Mouse (Mus musculus) C2C12 (cell line): ENCODE data around the gene Fam213b. TPM values are rescaled to one million over a fixed set of nuclear protein-coding genes. Genes with fewer than 3 reads are reported as not detected.

Experiments
- H3K27me3 ChIP-seq: one replicate; pipeline ENCODE4 v1.6.1; 2011; ENCODE audit not compliant: control insufficient read depth, insufficient read depth, insufficient read length
- H3K36me3 ChIP-seq: one replicate; pipeline ENCODE4 v1.6.1; 2011; ENCODE audit not compliant: control insufficient read depth, insufficient read depth
- H3K4me3 ChIP-seq: one replicate; pipeline ENCODE4 v1.5.1; 2011; ENCODE audit warnings: mild to moderate bottlenecking, control low read depth; ENCODE audit not compliant: poor library complexity, insufficient read depth, severe bottlenecking
- H3K79me2 ChIP-seq: one replicate; pipeline ENCODE4 v1.6.1; 2011; ENCODE audit not compliant: control insufficient read depth, insufficient read depth
- H3K79me3 ChIP-seq: one replicate; pipeline ENCODE4 v1.6.1; 2011; ENCODE audit warnings: low read depth, control low read depth
- H3ac ChIP-seq: one replicate; pipeline ENCODE3; 2011; ENCODE audit warnings: low read depth; ENCODE audit not compliant: control insufficient read depth, insufficient read length
- CEBPB ChIP-seq: IDR thresholded peaks from one replicate; pipeline ENCODE4 v1.6.1; 2011; ENCODE audit warnings: low read depth, mild to moderate bottlenecking, control low read depth, moderate library complexity
- CTCF ChIP-seq: IDR thresholded peaks from one replicate; pipeline ENCODE4 v1.5.1; 2011; ENCODE audit not compliant: control insufficient read depth, insufficient read depth, insufficient read length
- FOSL1 ChIP-seq: IDR thresholded peaks from one replicate; pipeline ENCODE4 v1.8.0; 2011; ENCODE audit warnings: mild to moderate bottlenecking, low read length; ENCODE audit not compliant: poor library complexity, insufficient read depth, severe bottlenecking
- MAX ChIP-seq: IDR thresholded peaks from one replicate; pipeline ENCODE4 v1.6.1; 2011; ENCODE audit warnings: mild to moderate bottlenecking, control low read depth
- MYOD1 ChIP-seq: IDR thresholded peaks from one replicate; pipeline ENCODE4 v1.6.1; 2011; ENCODE audit warnings: low read depth; ENCODE audit not compliant: control insufficient read depth, insufficient read length
- MYOG ChIP-seq: IDR thresholded peaks from one replicate; pipeline ENCODE4 v1.6.1; 2011; ENCODE audit not compliant: control insufficient read depth, insufficient read length; ENCODE audit errors: extremely low read depth
- USF1 ChIP-seq: IDR thresholded peaks from one replicate; pipeline ENCODE4 v1.6.1; 2011; ENCODE audit warnings: low read depth, mild to moderate bottlenecking, control low read depth, moderate library complexity
- polyA plus RNA-seq: library from polyadenylated mRNA; unstranded; fragments of >200 nt; fragmentation: generic; extraction: Trizol; gene quantifications from one replicate; pipeline ENCODE4 v1.2.1, GENCODE M21; 2012; ENCODE audit warnings: missing spikeins

Gene Fam213b
- polyA plus RNA-seq, 1 experiment: 1.9 TPM

DNA sequence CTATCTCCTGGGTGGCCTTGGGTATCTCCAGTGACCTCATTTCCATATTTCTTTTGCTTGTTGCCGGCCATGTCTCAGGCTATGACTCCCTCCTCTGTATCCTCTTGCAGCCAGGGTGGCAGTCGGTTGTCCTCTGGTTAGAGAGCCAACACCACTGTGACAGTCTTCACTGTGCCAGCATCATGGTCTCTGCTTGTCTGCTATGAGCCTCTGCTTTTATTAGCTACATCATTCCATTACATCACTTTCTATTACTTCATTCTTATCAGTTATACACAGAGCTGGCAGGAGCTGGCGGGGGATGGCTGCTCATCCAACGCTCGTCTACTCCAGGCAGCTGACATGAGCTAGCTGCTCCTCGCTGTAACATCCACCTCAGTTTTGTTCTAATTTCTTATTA is 18.2 kb downstream of the Fam213b start:
- TF ChIP-seq MYOD1 (no peak), MYOG (no peak), CTCF (no peak)
- Histone ChIP-seq H3K4me3 (no peak overlapping the region), H3K79me2 (no peaks in the 10 kb centered on the region), H3K79me3 (no peaks in the 10 kb centered on the region), H3K36me3 (no peaks in the 10 kb centered on the region), H3K27me3 (peaks cover 17% of the 10 kb centered on the region), H3ac (no peak overlapping the region)

DNA sequence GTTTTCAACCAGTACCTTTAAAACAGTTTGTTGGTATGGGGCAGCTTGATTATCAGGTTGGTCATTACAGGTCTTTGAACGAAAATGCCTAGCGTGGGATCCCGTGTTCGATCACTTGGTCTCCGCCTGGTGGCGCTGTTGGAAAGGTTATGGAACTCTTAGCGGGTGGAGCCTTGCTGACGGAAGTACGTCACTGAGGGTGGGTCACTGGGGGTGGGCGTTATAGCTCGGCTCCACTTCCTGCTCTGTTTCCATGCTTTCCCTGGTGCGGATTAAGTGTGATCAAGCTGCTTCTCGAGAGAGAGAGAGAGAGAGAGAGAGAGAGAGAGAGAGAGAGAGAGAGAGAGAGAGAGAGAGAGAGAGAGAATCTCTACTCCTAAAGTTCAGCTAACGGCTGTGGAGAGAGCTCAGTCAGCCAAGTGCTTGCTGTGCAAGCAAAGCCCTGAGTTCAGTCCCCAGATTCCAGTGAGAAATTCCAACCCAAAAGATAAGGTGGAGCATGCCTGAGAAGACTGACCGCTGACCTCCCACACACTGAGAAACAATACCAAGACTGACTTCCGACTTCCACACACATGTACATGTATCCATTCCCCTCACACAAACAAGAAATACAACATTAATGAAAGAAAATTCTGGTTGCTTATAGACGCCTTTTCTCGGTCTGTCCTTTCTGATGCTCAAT is 20.9 kb downstream of the Fam213b start:
- Histone ChIP-seq H3K27me3 (peaks cover 10% of the 10 kb centered on the region), H3K79me3 (no peaks in the 10 kb centered on the region), H3ac (no peak overlapping the region), H3K4me3 (no peak overlapping the region), H3K36me3 (no peaks in the 10 kb centered on the region), H3K79me2 (no peaks in the 10 kb centered on the region)
- TF ChIP-seq MAX (no peak), CEBPB (no peak), CTCF (peak; percentile 25), USF1 (no peak), MYOG (no peak), MYOD1 (no peak), FOSL1 (no peak)

DNA sequence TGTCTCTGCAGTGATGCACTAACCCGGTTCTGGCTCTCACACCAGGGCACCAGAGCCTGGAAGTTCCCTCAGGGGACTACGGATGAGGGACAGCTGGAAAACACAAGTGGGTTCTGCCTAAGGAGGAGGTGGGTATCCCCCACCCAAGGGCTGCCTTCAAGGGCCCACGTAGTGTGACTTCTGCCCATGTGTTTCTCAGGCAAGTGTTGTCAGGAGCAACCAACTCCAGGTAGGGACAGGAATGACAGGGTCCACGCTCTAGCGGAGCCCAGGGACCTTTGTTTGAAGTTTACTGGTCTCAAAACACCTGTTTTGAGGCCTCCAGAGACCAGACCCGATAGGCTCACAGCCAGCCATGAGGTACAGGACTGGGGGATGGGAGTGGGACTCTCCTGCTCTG is 25.7 kb downstream of the Fam213b start:
- TF ChIP-seq MYOG (no peak), MYOD1 (no peak), MAX (no peak), USF1 (no peak)
- Histone ChIP-seq H3K36me3 (no peaks in the 10 kb centered on the region), H3ac (no peak overlapping the region), H3K4me3 (no peak overlapping the region), H3K79me3 (no peaks in the 10 kb centered on the region), H3K27me3 (peaks cover 34% of the 10 kb centered on the region), H3K79me2 (no peaks in the 10 kb centered on the region)

DNA sequence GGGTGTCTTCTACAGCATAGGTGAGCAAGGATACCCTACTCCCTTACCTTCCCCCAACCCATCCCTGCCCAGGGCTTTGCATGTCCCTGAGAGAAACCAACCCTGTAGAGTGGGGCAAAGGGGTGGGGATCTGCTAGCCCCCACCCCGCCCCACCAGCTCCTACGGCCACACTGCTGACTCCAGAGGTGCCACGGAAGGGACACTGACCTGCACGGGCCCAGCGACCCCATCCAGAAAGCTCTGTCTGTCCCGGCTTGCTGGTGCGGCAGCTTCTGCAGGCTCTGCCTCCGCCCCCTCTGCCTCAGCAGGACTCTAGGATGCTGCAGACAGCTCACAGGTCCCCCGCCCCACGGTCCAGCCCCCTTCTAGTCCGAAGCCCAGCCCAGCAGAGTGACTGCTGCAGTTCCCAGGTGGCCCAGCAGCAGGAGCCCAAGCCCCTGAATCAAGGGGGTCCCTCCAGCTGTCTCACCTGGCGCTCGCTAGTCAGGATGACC is 27.1 kb downstream of the Fam213b start:
- no peak for TF ChIP-seq USF1
- no peak for TF ChIP-seq CTCF
- no peak overlapping the region for H3K4me3 ChIP-seq
- H3K27me3 ChIP-seq: peaks cover 45% of the 10 kb centered on the region

DNA sequence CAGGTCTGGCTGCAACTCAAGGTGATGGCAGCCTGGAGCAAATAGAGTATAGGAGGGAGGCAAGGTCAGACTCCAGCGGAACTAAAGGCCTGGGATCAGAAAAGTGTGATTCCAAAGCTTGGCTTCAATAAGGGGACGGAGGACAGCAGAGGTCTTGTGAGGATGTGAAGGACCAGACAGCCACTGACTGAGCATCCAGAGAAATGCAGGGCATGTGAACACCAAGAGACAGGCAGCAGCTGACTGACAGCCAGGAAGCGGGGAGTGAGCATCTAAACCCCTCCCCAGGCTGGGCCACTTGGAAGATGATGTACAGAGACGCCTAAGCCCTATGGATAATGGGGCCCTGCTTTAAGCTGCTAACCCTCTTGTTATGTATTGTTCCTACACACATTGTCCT is 28.2 kb downstream of the Fam213b start:
- Histone ChIP-seq H3ac (no peak overlapping the region), H3K36me3 (no peaks in the 10 kb centered on the region), H3K4me3 (no peak overlapping the region), H3K79me2 (no peaks in the 10 kb centered on the region), H3K27me3 (peaks cover 48% of the 10 kb centered on the region), H3K79me3 (no peaks in the 10 kb centered on the region)
- TF ChIP-seq MAX: no peak
- no peak for TF ChIP-seq CEBPB
- no peak for TF ChIP-seq MYOG
- TF ChIP-seq FOSL1: no peak
- no peak for TF ChIP-seq CTCF
- TF ChIP-seq USF1: no peak
- no peak for TF ChIP-seq MYOD1

More for the DNA sequence above, 27.1 kb downstream of the Fam213b start:
- H3K36me3 ChIP-seq: no peaks in the 10 kb centered on the region
- no peak overlapping the region for H3ac ChIP-seq
- no peaks in the 10 kb centered on the region for H3K79me3 ChIP-seq
- H3K79me2 ChIP-seq: no peaks in the 10 kb centered on the region

DNA sequence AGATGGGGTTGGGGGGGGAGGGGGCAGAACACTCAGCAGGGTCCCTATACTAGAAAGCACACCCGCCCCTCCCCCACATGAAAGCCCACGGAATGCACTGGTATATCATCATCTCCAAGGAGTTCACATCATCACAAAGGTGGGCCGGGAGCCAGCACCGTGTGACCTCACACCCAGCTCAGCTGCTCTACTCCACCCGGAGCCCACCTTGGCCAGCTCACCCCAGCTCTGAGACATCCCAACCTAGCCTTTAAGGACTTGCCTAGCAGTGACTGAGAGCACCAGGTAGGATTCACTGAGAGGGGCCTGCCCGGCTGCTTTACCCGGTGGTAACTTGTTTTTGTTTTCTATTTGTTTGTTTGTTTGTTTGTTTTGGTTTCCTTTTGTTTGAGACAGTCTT is 29.5 kb downstream of the Fam213b start, which contains the start of gene Mmel1:
Gene Mmel1 (plus strand): TSS at position 146 of the 400 bp plus-strand sequence.
- Histone ChIP-seq H3K36me3 (no peaks in the 10 kb centered on the region), H3K4me3 (no peak within 1 kb of the TSS), H3ac (no peak within 1 kb of the TSS), H3K27me3 (peaks cover 48% of the 10 kb centered on the region), H3K79me2 (no peaks in the 10 kb centered on the region), H3K79me3 (no peaks in the 10 kb centered on the region)
- TF ChIP-seq MYOD1: no peak
- no peak for TF ChIP-seq CEBPB
- TF ChIP-seq CTCF: no peak
- TF ChIP-seq FOSL1: no peak
- no peak for TF ChIP-seq MYOG
- TF ChIP-seq MAX: no peak
- TF ChIP-seq USF1: no peak
